Mouse (Mus musculus): ENCODE data around the gene Usp49.

DNA sequence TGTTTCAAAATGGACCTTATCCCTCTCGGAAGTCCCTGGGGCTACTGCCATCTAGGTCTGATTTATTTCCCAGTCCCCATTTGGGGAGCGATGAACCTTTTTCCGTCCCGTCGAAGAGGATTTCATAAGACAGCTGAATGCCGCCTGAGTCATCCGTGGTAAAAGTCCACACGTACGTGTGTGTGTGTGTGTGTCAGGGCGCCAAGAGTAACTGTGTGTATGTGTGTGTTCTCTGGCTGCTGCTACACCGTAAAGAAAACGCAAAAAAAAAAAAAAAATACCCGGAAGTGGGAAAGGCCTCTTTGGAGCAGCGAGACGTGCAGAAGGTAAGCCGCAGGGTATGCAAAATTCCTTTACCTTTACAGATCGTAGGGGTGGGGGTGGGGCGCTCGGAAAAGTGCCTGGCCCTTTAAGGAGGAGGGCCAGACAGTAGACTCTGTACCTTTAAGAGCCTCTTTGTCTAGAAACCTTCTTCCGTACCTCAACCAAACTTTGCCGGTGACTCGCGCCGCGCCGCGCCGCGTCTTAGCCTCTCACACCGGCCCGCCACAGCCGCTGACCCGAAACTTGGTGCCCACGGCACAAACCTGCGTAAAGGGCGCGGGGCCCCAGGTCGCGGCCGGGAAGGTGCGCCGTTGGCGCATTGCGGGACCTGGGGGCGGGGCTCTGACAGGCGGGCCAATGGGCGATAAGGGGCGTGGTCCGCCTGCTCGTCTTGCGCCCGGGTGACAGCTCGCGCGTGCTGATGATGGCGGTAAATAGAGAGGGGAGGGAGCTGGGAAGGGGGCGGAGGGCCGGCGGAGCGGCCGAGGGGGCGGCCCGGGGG is 1.4 kb upstream of the Usp49 start:
- TF ChIP-seq CTCF (IDR thresholded peaks at IDR 0.05; ENCODE audit: control insufficient read depth, insufficient read depth, insufficient replicate concordance, low read depth, low read length) = no peak
- peak; percentile 32; the same call in 1 of the 2 replicates for TF ChIP-seq POLR2A (IDR thresholded peaks at IDR 0.05; ENCODE audit: control insufficient read depth, low read depth, low read length)

Data from testis, adult 2 months (tissue).